ENCODE assay signal across 8 mouse cellular contexts in genomic region chr11:117047172-117047950, GRCm38 (mm10).
DNase-seq lines count a peak whose midpoint lies in the region; ATAC-seq and TF ChIP-seq lines count a peak whose summit lies in the region.

No protein-coding gene starts in this region.

- peaks cover 13% of the 10 kb centered on the region for H3K4me1 ChIP-seq in neural tube, embryonic 14.5 days (ENCODE audit: control insufficient read depth, insufficient read depth, low read length)

- H3K4me3 ChIP-seq in layer of hippocampus, adult 2 months: no peak overlapping the region
- H3K4me3 ChIP-seq in neural tube, embryonic 14.5 days (ENCODE audit: low read depth, low read length): no peak overlapping the region

- H3K27ac ChIP-seq in layer of hippocampus, adult 2 months: no peak overlapping the region
- H3K27ac ChIP-seq in neural tube, embryonic 14.5 days (ENCODE audit: low read depth, low read length): peak overlapping the region; percentile 84

- H3K36me3 ChIP-seq in neural tube, embryonic 14.5 days (ENCODE audit: control insufficient read depth, insufficient read depth, low read length): no peaks in the 10 kb centered on the region

- peak; percentile 54 to 70 for DNase-seq in layer of hippocampus, postnatal 10 days (ENCODE audit: low spot score in 2 of 2)
- no peak for DNase-seq in layer of hippocampus, adult 2 months (ENCODE audit: low spot score in 2 of 2)
- DNase-seq in adrenal gland, adult 2 months: peak; percentile 70
- peak; percentile 61 to 75 for DNase-seq in heart, adult 9 months (ENCODE audit: low spot score in 2 of 2)
- DNase-seq in kidney, postnatal 10 days: peak; percentile 80
- no peak for DNase-seq in layer of hippocampus, adult 9-11 months
- no peak for DNase-seq in frontal cortex, postnatal 36 days (ENCODE audit: low spot score in 2 of 2)

- H3K9me3 ChIP-seq in neural tube, embryonic 14.5 days (ENCODE audit: control insufficient read depth, low read length): no peaks in the 10 kb centered on the region

- peak; percentile 44 for ATAC-seq in neural tube, embryonic 14.5 days (ENCODE audit: low read depth)

- peak overlapping the region; percentile 5; the same call in 1 of the 2 replicates for H3K9ac ChIP-seq in neural tube, embryonic 14.5 days (replicated peaks; ENCODE audit: low read depth, low read length)

- 8% methylated on average over 22 of the region's 22 CpGs for WGBS in neural tube, embryonic 14.5 days

- no peaks in the 10 kb centered on the region for H3K27me3 ChIP-seq in neural tube, embryonic 14.5 days (ENCODE audit: control insufficient read depth, insufficient read depth, low read length)

- peak overlapping the region; percentile 27; the same call in 1 of the 2 replicates for H3K4me2 ChIP-seq in neural tube, embryonic 14.5 days (ENCODE audit: low read depth, low read length)

- no peak for TF ChIP-seq CTCF in layer of hippocampus, adult 2 months (conservative IDR thresholded peaks at IDR 0.05)

Comparison
In these comparisons a context has a peak if more than half of its experiments do, and no peak if none do; other contexts are left out.
1. DNase-seq: peak in layer of hippocampus, postnatal 10 days (2 of 2), adrenal gland, adult 2 months (single experiment), heart, adult 9 months (2 of 2) and kidney, postnatal 10 days (single experiment); none in layer of hippocampus, adult 2 months (0 of 2), layer of hippocampus, adult 9-11 months (single experiment) and frontal cortex, postnatal 36 days (0 of 2).